Mouse (Mus musculus) adrenal gland, adult (tissue): ENCODE measurements around the gene Rnf114.

Experiments used
- DNase-seq, 2 experiments: peaks; one replicate each; pipeline ENCODE4 v3.0.0; 2022 to 2023; ENCODE audit warnings: low spot score in 1 of 2; ENCODE audit not compliant: inconsistent age in 2 of 2

Rnf114 gene

GRCm38 (mm10) chr2:167563035-167563434 is 70.6 kb downstream of the Rnf114 start:
- no peak for DNase-seq

- DNase-seq = no peak
These were observed 71.3 kb downstream of the Rnf114 start for GRCm38 (mm10) chr2:167563703-167564102.

GRCm38 (mm10) chr2:167564551-167565311 is 72.3 kb downstream of the Rnf114 start:
- DNase-seq = no peak

- no peak for DNase-seq
These were observed 72.8 kb downstream of the Rnf114 start for GRCm38 (mm10) chr2:167565312-167565656.

- DNase-seq = peak in 1 of 2 experiments; percentile 69
These were observed 73.2 kb downstream of the Rnf114 start for GRCm38 (mm10) chr2:167565682-167566081.
